Mouse (Mus musculus): ENCODE measurements at regions not wholly inside any gene's neighbourhood (a gene's known extent, or its start where the extent isn't known, plus 50 kb on each side); places are given as distances from the start of the nearest gene placed in this dataset.
"Not testable (repeated sequence)": the region's sequence is repeated elsewhere in the genome, so short reads cannot be mapped to it uniquely, and the experiment has no call there.

DNA sequence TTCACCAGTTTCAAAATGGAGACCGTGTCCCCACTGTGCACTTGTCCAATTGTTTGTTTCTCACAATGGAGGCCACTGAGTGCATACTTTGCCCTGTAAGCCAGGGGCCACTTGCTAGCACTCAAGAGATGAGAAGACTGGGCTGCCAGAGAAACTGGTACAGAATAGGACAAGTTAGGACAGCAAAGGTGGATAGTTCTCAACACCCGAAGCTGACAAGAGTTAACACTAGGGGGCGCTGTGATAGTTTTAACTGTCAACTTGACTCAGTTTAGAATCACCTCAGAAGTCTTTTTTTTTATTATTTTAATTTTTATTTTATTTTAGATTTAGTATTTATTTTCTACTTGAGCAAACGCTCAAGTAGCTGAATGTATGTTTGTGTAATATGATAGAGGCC lies 188.2 kb upstream of the Asap2 start:
- DNase-seq (ENCODE audit: low spot score in 2 of 2): not testable (repeated sequence)

DNA sequence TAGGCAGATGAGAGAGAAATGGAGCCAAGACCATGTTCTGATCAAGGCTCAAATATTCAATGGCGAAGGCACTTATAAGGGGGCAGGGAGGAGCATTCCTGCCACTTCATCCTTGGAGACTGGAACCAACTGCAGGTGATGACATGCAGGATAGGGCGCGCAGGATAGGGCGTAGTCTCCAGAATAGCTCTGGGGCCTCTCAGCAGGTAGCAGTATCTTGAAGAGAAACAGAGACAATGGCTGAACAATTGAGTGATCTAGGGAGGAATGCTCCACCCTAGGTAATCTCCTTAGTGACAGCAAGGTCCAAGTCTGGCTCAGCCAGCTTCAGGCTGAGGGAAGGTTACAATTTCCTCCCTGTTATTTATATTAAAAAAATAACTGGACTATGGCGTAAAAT lies 184.8 kb upstream of the Asap2 start:
- DNase-seq (ENCODE audit: low spot score in 2 of 2): not testable (repeated sequence)

DNA sequence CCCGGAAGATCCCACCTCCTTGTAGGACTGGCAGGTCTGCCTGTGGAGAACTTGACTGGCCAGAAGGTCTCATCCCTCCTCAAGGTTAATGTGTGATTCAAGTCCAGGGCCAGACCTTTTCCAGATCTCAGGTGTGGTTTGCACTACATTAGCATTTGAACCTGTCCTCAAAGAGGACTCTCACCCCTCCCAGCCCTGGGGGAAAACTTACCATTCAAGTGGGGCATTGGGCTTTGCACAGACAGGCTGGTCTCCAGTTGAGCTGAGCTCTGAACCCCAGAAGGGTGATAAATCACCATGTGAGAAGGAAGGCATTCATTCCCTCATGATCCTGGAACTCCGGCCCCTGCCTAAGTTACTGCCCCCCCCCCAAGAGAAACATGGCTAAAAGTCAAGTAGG lies 183.6 kb upstream of the Asap2 start:
- no peak for DNase-seq (ENCODE audit: low spot score in 2 of 2)

DNA sequence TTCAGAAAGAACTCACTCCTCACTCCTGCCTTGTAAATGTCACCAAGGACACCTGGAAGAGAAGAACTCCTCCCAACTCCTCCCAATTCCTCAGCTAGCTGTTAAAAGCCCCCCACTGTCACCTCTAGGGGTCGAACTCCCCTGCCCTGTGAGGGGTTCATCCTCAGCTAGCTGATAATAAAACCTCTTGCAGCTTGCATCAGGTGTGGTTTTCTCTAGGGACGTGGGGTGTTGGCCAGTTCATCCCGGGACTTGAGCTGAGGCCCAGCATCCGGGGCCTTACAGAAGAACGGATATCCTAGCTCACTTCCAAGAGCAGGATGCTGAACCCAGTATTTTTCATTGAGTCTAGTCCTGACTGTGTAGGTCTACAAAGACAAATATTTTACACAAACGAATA lies 176.4 kb upstream of the Asap2 start:
- not testable (repeated sequence) for DNase-seq (ENCODE audit: low spot score in 2 of 2)

DNA sequence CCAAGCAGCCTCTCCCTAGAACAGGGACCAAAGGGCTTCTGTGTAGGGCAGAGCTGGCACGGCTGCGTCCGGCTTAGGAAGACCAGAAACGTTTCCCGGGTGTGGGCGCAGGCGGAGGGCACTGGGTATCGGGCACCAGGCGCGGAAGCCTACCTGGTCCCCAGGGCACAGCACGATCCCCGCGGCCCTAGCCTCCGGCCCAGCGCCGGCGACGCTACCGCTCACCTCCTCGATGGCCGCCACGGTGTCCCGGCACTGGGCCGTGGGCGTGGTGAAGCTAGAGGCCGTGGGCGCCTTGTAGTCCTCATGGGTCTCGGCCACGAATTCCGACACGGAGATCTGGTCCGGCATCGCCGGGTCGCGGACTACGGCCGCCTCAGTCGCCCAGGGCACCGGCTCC lies 175.1 kb upstream of the Asap2 start:
- not testable (repeated sequence) for DNase-seq (ENCODE audit: low spot score in 2 of 2)

DNA sequence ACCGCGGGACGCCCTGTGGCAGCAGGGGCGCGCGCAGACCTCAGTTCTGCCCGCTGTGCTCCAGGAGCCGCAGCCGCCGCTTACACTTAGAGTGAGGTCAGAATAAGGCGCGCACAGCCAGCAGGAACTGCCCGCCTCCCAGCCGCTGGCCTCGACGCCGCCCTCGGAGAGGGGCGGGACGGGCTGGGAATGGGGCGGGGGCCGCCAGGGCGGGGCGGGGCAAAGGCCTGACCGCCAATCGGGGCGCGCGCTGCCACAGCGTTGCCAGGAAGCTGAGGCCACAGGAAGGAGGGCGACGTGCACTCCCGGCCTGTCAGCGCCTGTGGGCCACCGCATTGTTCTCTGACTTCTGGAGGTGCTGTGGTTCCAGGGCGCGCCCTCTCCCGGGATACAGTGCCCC lies 174.7 kb upstream of the Asap2 start:
- peak in 1 of 2 experiments; percentile 1 for DNase-seq (ENCODE audit: low spot score in 2 of 2)

DNA sequence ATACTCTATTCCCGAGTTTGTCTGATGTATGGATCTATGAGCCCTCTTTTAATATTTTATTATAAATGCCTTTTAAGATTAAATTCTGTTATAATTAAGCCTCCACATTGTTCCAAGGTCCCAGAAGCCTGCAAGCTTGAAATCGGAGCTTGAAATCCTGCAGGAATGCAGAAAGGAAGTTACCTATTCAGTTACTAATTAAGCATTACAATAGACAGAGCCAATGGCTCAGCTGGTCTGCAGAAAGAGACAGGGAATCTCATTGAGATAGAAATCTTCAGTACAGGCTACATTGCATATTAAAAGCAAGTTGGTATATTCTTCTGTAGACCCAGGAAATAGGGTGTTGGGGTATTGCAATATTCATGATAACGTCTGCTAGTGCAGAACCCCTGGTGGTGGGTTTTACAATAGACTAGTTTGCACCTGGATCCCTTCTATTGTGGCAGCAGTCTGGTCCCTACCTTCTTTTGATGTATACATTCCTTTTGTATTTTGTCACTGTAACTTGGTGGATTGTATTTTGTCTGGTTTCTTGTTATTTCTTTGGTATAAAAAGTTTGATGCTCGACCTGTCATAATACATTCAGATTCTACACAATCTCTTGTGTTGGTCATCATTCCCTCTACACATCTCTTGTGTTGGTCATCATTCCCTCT lies 146.5 kb upstream of the Asap2 start:
- DNase-seq (ENCODE audit: low spot score in 2 of 2): not testable (repeated sequence)

DNA sequence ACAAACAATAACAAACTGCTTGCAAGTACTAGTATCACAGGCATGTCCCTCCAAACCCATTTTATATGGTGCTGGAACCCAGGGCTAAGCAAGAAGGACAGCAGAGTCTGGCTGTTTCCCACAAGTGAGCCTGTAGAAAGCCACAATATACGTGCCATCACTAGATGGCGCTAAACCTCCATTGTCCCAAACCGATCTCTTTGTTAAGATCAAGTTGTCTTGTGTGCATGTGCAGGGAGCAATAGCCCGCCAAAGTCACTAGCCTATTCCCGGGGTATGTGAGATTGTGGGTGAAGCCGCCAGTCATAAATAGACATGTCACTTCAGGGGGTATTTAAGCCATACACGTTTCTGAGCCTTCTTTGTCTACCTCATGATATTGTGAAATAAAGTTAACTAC lies 145.4 kb upstream of the Asap2 start:
- DNase-seq (ENCODE audit: low spot score in 2 of 2): not testable (repeated sequence)

DNA sequence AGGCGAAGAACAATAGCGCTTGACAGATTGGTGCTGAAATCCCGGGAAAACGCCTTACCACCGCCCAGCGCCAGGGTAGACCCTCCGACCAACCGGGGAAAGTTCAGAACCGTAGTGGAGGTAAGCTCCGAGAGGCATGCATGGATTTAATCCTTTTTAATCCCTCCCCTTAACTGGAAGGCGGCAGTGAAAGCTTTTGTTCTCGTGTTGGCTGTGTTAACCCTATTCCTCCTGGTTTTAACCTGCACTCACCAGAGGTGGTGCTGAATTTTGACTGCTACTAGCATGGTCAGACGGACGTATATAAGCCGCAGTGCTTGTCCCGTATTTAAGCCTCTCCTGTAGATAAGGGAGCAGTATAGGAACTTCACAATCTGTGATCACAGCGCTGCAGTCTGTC lies 145.0 kb upstream of the Asap2 start:
- no peak for DNase-seq (ENCODE audit: low spot score in 2 of 2)

DNA sequence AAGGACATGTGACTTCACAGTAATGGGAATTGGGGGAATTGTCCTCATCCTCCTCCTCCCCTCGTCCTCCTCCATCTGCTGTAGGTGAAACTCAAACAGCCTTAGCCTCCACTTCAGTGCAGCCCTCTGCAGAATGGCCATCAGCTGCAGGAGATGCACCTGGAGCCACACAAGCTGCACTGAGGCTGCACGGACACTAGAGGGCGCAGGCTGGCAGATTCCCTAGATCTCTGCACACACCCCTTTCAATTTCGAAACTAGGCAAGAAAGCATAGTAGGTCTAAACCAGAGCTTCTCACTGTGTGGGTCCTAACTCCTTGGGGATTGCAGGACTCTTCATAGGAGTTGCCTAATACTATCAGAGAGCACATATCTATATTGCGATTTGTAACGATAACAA lies 106.2 kb upstream of the Asap2 start:
- not testable (repeated sequence) for DNase-seq (ENCODE audit: low spot score in 2 of 2)

DNA sequence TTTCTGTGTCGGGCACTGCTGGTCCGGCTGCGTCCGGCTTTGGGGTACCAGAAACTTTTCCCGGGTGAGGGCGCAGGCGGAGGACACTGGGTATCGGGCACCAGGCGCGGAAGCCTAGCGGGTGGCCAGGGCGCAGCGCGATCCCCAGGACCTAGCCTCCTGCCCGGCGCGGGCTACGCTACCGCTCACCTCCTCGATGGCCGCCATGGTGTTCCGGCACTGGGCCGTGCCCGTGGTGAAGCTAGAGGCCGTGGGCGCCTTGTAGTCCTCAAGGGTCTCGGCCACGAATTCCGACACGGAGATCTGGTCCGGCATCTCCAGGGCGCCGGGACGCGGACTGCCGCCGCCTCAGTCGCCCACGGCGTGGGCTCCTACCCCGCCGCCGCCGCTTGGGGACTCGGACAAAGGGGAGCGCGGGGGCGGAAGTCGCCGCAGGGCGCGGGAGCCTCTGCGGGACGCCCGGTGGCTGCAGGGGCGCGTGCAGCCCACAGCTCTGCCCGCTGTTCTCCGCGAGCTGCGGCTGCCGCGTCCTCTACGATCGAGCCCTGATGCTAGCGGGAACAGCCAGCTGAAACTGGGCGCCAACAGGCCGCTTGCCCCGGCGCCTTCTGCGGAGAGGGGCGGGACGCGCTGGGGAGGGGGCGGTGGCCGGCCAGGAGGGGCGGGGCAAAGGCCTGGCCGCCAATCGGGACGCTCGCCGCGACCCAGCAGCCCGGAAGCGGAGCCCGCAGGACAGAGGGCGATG lies 69.4 kb upstream of the Asap2 start:
- DNase-seq (ENCODE audit: low spot score in 2 of 2): peak; percentile 31 to 53

DNA sequence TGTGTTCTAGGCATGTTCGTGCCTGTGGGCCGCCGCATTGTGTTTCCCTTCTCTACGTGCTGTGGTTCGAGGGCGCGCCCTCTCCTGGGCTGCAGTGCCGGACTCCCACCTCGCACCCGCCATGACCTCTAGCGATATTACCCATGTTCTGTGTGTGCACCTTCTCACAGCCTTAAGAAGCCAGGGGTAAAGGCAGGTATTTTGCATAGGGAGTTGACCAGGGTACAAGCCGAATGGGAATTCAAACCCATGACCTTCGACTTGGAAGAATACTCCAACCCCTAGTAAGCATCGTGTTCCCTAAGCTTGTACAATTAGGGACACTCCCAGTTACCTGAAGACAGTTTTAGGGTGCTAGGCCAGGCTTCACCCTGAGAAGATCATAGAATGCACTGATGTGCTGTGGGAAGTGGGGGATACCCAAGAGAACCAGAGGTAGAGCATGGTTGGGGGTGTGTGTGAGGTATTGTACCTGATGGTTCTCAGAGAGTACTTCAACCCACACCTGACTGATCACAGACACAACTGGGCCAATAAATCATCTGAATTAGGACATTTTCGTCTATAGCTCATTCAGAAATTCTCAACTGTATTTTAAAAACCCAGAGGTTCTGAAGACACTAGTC lies 68.7 kb upstream of the Asap2 start:
- peak in 1 of 2 experiments; percentile 6 for DNase-seq (ENCODE audit: low spot score in 2 of 2)

DNA sequence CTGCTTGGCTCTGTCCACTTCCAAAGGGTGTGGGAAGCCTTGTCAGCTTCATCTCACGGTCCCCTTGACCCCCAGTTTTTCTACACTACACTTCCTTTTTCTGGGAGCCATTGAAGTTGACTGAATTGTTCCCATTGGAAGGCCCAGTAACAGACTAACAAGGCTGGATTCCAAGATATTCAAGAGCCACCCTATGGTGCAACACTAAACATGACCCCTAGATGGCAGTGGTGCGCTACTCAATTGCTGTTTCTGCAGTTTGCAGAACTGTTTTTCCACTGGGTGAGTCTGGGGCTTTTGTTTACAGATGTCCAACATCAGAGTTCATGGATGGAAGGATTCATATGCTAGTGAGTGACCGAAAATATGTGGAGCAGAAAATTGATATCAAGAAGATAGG lies 61.3 kb upstream of the Asap2 start:
- DNase-seq (ENCODE audit: low spot score in 2 of 2): peak; percentile 64 to 72
